Mouse (Mus musculus) embryonic facial prominence, embryonic 12.5 days (tissue): Measurements from ENCODE around the gene Ccdc77. TPM values are rescaled to one million over a fixed set of nuclear protein-coding genes. Genes with fewer than 3 reads are reported as not detected.
A peak's percentile ranks its signal among the peaks of the same experiment; 100 is the strongest.

Source experiments
- ATAC-seq: fragments of 200-750 bp; cut with Nextera tagmentation; 2 replicates; pipeline ENCODE4 v1.8.0; 2017; ENCODE audit not compliant: insufficient number of reproducible peaks, insufficient read depth, low FRiP score, low TSS enrichment
- H3K27ac ChIP-seq: fragments of 300-500 bp; sonication (generic); 2 replicates; pipeline ENCODE4 v1.5.1; 2016; ENCODE audit warnings: mild to moderate bottlenecking
- H3K27me3 ChIP-seq: fragments of 300-500 bp; sonication (generic); 2 replicates; pipeline ENCODE4 v1.6.1; 2016; ENCODE audit warnings: mild to moderate bottlenecking, moderate library complexity
- H3K36me3 ChIP-seq: fragments of 300-500 bp; sonication (generic); 2 replicates; pipeline ENCODE4 v1.6.1; 2016; ENCODE audit warnings: mild to moderate bottlenecking
- H3K4me1 ChIP-seq: fragments of 300-500 bp; sonication (generic); 2 replicates; pipeline ENCODE4 v1.6.1; 2016
- H3K4me2 ChIP-seq: fragments of 300-500 bp; sonication (generic); replicated peaks from 2 replicates; pipeline ENCODE4 v1.6.1; 2016; ENCODE audit warnings: mild to moderate bottlenecking, moderate library complexity
- H3K4me3 ChIP-seq: fragments of 300-500 bp; sonication (generic); 2 replicates; pipeline ENCODE4 v1.5.1; 2016; ENCODE audit warnings: mild to moderate bottlenecking
- H3K9ac ChIP-seq: fragments of 300-500 bp; sonication (generic); 2 replicates; pipeline ENCODE4 v1.6.1; 2016; ENCODE audit warnings: mild to moderate bottlenecking, moderate library complexity
- H3K9me3 ChIP-seq: fragments of 300-500 bp; sonication (generic); 2 replicates; pipeline ENCODE4 v1.6.1; 2016; ENCODE audit warnings: mild to moderate bottlenecking, moderate library complexity
- WGBS: fragments of 180-500 bp; shearing (Covaris S2); methylation state at CpG from one replicate; pipeline ENCODE4 v1.1.7; 2016; 5-methylcytosine and 5-hydroxymethylcytosine counted together
- polyA plus RNA-seq: library from polyadenylated mRNA; unstranded; fragments of >200 nt; fragmentation: Nextera tagmentation; extraction: Ambion mirVana; gene quantifications from 2 replicates; pipeline ENCODE4 v1.2.1, GENCODE M21; 2016

The Ccdc77 gene
- polyA plus RNA-seq, 1 experiment from 2014 or later, result 23.9 TPM

DNA sequence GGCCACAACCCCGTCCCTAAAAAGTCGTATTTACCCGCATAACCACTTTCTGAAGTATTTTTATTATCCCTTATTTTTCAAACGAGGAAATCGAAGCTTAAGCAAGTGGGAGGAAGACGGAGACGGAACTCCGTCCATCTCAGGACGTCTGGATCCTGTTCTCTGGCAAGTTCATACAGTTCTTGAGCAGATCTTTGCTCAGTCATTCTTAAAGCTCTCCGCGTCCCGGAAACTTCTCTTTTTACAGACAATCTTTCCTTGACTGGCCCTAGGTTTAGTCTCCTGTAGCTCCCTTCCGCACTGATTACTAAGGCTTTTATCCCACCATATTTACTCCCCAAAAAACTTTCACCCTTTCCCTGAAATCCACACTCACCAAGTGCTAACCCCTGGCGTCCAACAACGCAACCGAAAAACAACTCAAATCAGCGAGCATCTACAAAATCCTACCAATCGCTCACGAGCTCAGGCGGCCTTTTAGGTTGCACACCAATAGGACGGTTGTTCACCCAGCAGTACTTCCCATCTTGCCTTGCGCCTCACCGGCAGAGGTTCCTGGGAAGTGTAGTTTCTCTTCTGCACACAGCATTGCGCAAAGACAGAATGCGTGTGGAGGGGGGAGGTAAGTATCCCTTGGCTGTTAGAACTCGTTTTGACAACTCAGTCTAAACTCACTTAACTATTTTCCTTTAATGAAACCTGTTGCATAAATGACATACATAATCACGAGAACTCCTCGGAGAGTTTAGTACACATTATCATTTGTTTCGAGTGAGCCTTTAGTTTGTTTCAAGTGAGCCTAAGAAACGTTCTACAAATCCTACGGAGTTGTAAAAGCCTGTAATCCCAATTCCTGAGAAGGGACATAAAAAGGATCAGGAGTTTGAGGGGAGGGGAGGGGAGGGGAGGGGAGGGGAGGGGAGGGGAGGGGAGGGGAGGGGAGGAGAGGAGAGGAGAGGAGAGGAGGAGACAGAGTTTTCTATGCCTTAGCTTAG lies 6.9 kb downstream of the Ccdc77 start:
- peak; percentile 98 for ATAC-seq
- H3K27me3 ChIP-seq, result no peaks in the 10 kb centered on the region
- peak overlapping the region; percentile 55 for H3K4me3 ChIP-seq
- H3K36me3 ChIP-seq, result peaks cover 9% of the 10 kb centered on the region
- H3K27ac ChIP-seq, result peak overlapping the region; percentile 83
- H3K9ac ChIP-seq, result peak overlapping the region; percentile 60
- peaks cover 7% of the 10 kb centered on the region; the same call in 1 of the 2 replicates for H3K4me1 ChIP-seq
- 1% methylated on average over 31 of the region's 31 CpGs for WGBS
- peak overlapping the region; percentile 68 for H3K4me2 ChIP-seq
- no peaks in the 10 kb centered on the region for H3K9me3 ChIP-seq

DNA sequence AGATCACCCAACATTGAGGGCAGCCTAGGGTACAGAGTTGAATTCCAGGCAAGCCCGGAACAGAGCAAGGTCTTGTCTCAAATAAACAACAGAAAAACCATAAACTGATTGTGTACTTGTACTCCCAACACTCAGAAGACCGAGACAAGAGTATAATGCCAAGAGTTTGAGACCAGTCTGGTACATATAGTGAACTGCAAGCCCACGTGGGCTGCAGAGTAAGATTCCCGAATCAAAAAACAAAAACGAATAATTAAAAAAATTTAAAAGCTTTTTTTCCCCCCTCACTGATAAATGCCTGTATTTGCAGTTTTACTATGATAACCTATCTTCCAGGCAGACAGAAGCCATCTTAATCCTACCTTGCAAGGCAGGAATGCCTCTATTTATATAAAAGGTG lies 7.7 kb downstream of the Ccdc77 start:
- Histone ChIP-seq H3K4me1 (peaks cover 7% of the 10 kb centered on the region; the same call in 1 of the 2 replicates), H3K27ac (peak overlapping the region; percentile 83), H3K9ac (peak overlapping the region; percentile 60), H3K36me3 (peaks cover 10% of the 10 kb centered on the region), H3K27me3 (no peaks in the 10 kb centered on the region), H3K4me2 (peak overlapping the region; percentile 68), H3K9me3 (no peaks in the 10 kb centered on the region), H3K4me3 (peak overlapping the region; percentile 55)
- 44% methylated on average over 5 of the region's 5 CpGs for WGBS
- no peak for ATAC-seq

DNA sequence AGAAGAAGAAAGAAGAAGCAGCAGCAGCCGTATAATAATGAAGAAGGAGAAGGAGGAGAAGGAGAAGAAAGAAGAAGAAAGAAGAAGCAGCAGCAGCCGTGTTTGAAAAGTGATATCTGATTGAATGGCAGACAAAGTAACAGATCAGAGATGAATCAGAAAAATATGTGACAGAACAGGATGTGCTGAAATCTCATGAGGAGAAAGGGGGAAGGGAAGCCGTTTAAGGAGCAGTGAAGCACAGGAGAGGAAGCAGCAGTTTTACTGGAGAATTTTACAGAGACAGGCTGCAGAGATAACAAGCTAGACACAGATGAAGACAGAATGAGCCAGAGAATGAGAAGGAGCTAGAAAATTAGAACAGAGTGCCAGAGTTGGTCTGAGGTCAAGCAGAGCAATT lies 15.2 kb downstream of the Ccdc77 start:
- ATAC-seq, result no peak
- Histone ChIP-seq H3K4me2 (no peak overlapping the region), H3K27ac (no peak overlapping the region), H3K9ac (no peak overlapping the region), H3K9me3 (no peaks in the 10 kb centered on the region), H3K4me3 (no peak overlapping the region), H3K27me3 (no peaks in the 10 kb centered on the region), H3K36me3 (peaks cover 61% of the 10 kb centered on the region), H3K4me1 (no peaks in the 10 kb centered on the region)
- 95% methylated on average over 3 of the region's 3 CpGs for whole genome bisulfite sequencing

DNA sequence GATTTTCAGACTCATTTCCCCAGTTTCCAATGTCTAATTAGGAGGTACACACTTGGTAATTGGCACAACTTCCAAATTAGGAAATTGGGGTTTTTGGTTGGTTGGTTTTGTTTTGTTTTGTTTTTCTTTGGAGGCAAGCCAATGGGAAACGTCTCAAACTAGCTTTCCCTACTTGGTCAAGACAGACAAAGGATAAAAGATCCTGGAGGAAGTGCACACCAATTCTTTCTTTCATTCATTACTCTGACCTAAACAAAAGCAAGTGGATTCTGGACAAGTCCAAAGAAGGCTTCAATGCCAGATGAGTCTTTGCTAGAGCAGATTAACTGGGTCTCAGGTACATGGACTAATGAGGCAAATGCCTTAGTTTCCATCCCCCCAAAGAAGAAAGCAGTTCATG lies 20.2 kb downstream of the Ccdc77 start:
- Histone ChIP-seq H3K9me3 (no peaks in the 10 kb centered on the region), H3K4me2 (no peak overlapping the region), H3K27me3 (no peaks in the 10 kb centered on the region), H3K27ac (no peak overlapping the region), H3K9ac (no peak overlapping the region), H3K36me3 (peaks cover 71% of the 10 kb centered on the region), H3K4me1 (no peaks in the 10 kb centered on the region), H3K4me3 (no peak overlapping the region)
- no peak for ATAC-seq
- WGBS, result 85% methylated on average over 1 of the region's 1 CpGs

DNA sequence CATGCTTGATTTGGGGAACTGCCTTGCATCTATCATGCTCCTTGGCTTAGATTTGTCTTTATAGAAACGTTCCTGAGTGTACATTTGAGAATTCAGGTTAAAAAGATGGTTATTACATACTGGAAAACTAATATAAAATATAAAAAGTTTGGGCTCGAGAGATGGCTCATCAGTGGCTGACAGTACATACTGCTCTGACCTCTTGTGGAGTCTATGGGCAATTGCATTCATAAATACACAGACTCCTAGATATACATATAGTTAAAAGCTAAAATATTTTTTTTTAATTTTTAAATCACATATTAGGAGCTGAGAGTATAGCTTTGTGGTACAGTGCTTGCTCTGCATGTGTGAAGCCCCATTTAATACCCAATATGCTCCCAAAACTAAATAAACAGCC lies 31.8 kb downstream of the Ccdc77 start:
- Histone ChIP-seq H3K36me3 (peaks cover 67% of the 10 kb centered on the region), H3K27me3 (no peaks in the 10 kb centered on the region), H3K4me1 (no peaks in the 10 kb centered on the region), H3K9me3 (no peaks in the 10 kb centered on the region), H3K4me2 (no peak overlapping the region), H3K4me3 (no peak overlapping the region), H3K27ac (no peak overlapping the region), H3K9ac (no peak overlapping the region)
- 76% methylated on average over 2 of the region's 2 CpGs for WGBS
- no peak for ATAC-seq

DNA sequence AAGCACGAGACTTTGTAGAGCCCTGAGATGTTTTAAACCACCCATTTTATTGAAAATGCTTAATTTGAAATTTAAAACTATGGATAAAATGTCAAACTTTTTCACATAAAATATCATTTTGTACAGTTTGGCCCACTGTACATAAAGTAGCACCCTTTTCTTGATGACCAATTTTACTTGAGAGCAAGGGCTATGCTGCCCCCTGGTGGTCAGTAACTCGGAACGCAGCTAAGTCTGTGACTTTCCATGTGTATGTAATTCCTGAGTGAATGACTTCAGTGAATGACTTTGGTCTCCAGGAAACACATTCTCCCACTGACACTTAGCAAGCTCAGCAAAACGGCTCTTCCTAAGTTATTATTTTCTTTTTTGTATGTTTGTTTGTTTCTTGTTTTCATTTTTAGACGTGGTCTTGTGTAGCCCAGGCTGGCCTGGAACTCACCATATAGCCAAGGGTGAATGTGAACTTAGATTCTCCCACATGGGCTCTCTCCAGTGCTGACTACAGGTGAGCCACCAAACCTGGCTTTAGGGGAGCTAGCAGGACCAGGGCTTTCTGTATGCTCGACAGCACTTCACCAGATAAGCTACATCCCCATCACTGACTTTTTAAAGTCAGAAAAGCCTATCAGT lies 39.8 kb downstream of the Ccdc77 start:
- no peak for ATAC-seq
- 33% methylated on average over 6 of the region's 6 CpGs for WGBS

DNA sequence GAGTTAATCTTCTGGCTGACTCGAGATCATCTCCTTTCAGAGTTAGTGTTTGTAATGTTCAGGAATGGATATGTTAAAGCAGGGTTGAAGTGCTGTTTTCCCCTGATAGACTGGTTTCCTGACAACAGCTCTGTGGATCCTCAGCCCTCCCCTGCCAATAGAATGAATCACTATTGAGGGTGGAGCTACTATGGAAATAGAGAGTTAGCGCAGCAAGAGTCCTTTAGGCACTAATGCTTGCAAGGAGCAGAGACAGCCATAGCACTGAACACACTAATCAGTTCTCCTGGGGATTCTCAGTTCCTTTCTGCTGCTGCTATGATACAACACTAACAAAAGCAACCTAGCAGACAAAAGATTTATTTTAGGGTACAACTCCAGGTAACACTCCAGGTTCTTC lies 43.8 kb downstream of the Ccdc77 start:
- H3K36me3 ChIP-seq, result peaks cover 8% of the 10 kb centered on the region; the same call in 1 of the 2 replicates
- ATAC-seq, result no peak
- H3K4me2 ChIP-seq, result no peak overlapping the region
- H3K4me3 ChIP-seq, result no peak overlapping the region
- no peak overlapping the region for H3K27ac ChIP-seq
- no peaks in the 10 kb centered on the region for H3K27me3 ChIP-seq
- H3K4me1 ChIP-seq, result no peaks in the 10 kb centered on the region
- H3K9me3 ChIP-seq, result no peaks in the 10 kb centered on the region
- WGBS, result 65% methylated on average over 2 of the region's 2 CpGs
- no peak overlapping the region for H3K9ac ChIP-seq

More for the DNA sequence above, 39.8 kb downstream of the Ccdc77 start:
- H3K4me2 ChIP-seq, result no peak overlapping the region
- no peak overlapping the region for H3K4me3 ChIP-seq
- H3K9ac ChIP-seq, result no peak overlapping the region
- H3K27me3 ChIP-seq, result no peaks in the 10 kb centered on the region
- H3K4me1 ChIP-seq, result no peaks in the 10 kb centered on the region
- H3K27ac ChIP-seq, result no peak overlapping the region
- H3K36me3 ChIP-seq, result peaks cover 17% of the 10 kb centered on the region
- H3K9me3 ChIP-seq, result no peaks in the 10 kb centered on the region

DNA sequence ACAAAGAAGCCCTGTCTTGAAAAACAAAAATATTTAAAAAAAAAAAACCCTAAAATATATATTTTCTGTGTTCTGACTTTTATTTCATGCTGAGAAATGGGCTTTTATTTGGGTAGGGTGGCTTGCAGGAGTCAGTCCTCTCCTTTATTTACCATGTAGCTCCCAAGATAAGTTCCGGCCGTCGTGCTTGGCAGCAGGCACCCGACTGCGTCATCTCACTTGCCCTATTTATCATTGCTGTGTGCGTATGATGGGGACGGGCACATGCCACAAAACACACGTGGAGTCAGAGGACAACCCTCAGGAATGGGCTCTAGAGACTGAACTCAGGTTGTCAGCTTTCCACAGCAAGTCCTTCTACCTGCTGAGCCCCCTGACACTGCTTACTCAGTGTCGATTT lies 45.0 kb downstream of the Ccdc77 start:
- H3K27me3 ChIP-seq, result no peaks in the 10 kb centered on the region
- no peak overlapping the region for H3K4me3 ChIP-seq
- no peak overlapping the region for H3K9ac ChIP-seq
- no peaks in the 10 kb centered on the region for H3K36me3 ChIP-seq
- no peak overlapping the region for H3K27ac ChIP-seq
- no peaks in the 10 kb centered on the region for H3K4me1 ChIP-seq
- no peak for ATAC-seq
- WGBS, result 88% methylated on average over 9 of the region's 9 CpGs
- no peak overlapping the region for H3K4me2 ChIP-seq
- H3K9me3 ChIP-seq, result no peaks in the 10 kb centered on the region

DNA sequence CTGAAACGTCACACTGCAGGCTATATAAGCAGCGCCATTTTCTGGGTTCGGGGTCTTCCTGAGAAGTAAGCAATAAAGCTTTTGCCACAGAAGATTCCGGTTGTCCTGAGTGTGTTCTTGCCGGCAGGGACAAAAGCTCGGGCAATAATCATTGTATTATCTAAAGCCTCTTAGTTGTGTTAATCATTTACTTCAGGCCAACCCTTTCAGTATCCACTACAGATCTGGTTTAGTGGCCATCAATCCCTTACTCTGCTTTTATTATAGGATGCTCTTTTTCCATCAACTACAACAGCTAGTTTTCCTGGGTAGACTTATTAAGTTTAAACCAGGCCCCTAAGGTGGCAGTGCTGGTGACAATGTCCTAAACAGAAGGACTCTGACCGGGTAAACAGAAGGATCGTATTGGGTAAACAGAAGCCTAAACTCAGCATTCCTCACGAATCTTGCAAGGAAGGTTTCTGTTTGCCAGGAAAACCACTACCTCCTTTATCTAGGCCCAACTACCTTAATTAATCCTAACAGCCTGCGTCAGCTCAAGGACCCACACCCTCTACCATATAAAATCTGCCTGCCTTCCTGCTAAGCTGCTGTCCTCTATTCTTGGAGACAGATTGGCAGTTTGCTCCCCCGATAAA lies 45.8 kb downstream of the Ccdc77 start:
- Histone ChIP-seq H3K9me3 (no peaks in the 10 kb centered on the region), H3K27ac (no peak overlapping the region), H3K9ac (no peak overlapping the region), H3K4me2 (no peak overlapping the region), H3K27me3 (no peaks in the 10 kb centered on the region), H3K4me3 (no peak overlapping the region), H3K4me1 (no peaks in the 10 kb centered on the region), H3K36me3 (no peaks in the 10 kb centered on the region)
- ATAC-seq, result no peak
- 87% methylated on average over 11 of the region's 11 CpGs for WGBS

DNA sequence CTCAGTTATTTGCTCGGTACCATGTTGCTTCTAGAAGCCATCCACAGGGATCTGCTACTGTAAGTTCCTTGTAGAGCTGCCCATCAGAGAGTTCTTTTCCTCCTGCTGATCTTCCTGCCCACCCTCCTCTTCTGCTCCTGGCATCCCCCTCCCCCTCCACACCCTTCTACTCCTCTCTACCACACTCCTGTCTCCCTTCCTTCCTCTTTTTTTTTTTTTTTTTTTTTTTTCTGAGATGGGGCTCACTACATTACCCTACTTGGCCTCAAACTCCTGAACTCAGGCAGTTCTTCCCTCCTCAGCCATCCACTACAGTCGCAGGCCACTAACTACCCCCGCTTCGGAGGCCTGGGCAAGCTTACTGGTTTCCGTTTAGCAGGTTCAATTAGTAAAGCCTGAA lies 51.7 kb downstream of the Ccdc77 start:
- H3K4me1 ChIP-seq, result no peaks in the 10 kb centered on the region
- no peaks in the 10 kb centered on the region for H3K9me3 ChIP-seq
- H3K4me2 ChIP-seq, result no peak overlapping the region
- 72% methylated on average over 5 of the region's 5 CpGs for WGBS
- no peak overlapping the region for H3K9ac ChIP-seq
- H3K27me3 ChIP-seq, result no peaks in the 10 kb centered on the region
- H3K27ac ChIP-seq, result no peak overlapping the region
- H3K4me3 ChIP-seq, result no peak overlapping the region
- no peaks in the 10 kb centered on the region for H3K36me3 ChIP-seq
- no peak for ATAC-seq

DNA sequence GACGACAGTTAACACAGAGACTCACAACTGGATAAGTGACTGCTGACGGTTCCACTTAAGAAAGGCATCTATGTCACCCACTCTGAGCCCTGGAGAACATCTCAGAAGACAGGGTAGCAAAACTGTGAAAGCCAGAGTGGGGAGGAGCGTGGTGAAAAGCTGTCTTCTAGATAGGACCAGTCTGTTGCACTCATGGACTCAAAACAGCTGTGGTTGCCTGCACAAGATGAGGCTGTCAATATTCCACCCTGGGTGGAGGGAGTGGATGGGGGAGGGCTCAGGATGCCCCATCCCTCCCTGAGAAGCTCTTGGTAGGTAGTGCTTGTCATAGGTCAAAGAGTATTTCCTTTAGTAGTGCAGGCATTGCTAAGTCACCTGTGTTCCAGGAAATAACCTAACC lies 54.4 kb downstream of the Ccdc77 start:
- no peak overlapping the region for H3K4me3 ChIP-seq
- no peaks in the 10 kb centered on the region for H3K9me3 ChIP-seq
- no peaks in the 10 kb centered on the region for H3K27me3 ChIP-seq
- no peak overlapping the region for H3K27ac ChIP-seq
- H3K4me1 ChIP-seq, result no peaks in the 10 kb centered on the region
- no peaks in the 10 kb centered on the region for H3K36me3 ChIP-seq
- H3K4me2 ChIP-seq, result no peak overlapping the region
- no peak overlapping the region for H3K9ac ChIP-seq
- no peak for ATAC-seq
- 58% methylated on average over 3 of the region's 3 CpGs for WGBS
